Mouse (Mus musculus): Measurements from ENCODE around the gene Tmem107.

The Tmem107 gene

GRCm38 (mm10) chr11:69108223-69108622 is 37.6 kb downstream of the Tmem107 start:
- DNase-seq = no peak

DNA sequence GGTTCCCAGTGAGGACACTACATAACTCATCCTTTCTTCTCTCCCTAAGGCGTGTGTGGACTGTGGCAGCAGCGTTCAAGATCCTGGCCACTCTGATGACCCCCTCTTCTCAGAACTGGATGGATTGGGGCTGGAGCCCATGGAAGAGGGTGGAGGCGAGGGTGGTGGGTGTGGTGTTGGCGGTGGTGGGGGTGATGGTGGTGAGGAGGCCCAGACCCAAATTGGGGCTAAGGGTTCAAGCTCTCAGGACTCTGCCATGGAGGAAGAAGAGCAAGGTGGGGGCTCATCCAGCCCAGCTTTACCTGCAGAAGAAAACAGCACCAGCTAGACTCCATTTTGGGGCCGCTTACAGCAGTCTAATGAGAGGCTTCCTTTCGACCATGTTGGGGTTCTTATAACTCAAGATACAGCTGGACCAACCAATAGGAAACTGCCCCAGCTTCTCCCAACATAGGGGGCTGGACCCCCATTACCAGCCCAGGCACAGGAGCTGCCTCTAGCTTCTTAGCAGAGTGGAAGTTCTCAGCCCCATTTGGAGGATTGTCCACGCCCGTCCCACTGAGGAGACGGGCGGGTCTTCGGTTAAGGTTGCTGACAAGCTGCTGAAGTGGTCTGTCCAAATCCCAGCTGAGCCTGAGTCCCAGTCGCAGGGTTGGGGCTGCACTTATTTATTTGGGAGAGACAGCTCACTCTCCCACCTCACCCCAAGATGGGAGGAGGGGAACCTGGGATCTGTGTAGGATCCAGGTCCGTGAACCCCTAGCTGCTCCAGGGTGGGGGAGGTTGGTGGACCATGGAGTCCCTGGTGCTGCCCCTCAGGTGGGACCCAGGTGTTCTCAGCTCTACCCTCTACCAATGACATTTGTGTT is 38.7 kb downstream of the Tmem107 start:
- peak; percentile 64 for DNase-seq

DNA sequence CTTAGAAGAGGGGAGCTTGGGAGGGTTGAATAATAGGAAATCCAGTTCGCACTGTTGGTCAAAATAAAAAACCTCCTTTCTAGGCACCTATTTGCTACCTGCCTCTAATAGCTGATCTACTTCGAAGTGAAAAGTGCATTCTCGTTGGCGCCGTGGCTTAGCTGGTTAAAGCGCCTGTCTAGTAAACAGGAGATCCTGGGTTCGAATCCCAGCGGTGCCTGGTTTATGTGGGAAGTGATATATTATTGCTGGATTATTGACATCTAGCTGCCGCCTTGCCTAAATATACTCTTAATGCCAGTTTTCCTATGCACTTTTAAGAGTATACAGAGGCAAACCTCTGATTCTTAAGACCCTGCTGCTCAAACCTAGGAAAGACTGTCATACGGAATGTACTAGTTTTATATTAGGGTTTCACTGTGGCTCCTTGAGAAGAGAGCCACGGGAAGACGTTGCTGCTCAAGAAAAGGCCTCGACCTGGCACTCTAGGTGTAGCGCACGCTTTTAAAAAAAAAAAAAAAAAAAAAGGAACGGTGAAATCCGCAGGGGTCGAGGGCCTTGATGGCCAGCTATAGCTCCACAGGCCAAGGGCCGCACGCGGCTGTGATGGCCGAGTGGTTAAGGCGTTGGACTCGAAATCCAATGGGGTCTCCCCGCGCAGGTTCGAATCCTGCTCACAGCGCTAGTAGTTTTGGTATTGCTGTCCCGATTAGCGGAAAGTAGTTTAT is 39.9 kb downstream of the Tmem107 start:
- DNase-seq = peak; percentile 89

DNA sequence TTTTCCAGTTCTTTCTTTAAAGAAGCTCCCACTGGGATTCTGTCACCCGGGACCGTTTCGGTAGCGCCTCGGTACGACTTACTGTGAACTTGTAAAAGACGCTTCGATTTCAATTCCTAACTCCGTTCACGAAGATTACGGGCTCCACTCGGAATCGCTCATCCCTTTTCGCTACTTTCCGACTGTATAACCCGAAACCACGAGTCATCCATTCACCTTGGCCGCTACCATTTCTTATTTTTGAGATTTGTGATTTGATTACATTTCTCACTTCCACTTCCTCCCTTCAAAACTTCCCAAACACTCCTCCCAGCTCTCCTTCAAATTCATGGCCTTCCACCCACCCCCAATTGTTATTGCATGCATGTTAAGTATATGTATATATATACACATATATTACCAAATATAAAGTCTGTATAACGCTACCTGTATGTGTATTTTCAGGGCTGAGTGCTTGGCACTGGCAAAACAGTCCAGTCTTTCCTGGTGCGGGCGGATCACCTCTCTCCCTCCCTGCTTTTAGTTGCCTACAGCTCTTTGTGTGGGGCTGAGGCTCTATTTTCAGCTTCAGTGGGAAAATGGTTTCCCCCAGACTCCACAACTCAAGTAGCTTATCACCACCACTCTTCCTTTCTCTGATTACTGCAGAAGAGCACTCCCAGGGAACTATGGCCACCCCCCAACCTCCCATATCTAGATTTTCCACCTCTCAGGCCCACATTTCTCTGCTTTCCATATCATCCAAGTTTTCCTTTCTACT is 40.6 kb downstream of the Tmem107 start:
- no peak for DNase-seq

DNA sequence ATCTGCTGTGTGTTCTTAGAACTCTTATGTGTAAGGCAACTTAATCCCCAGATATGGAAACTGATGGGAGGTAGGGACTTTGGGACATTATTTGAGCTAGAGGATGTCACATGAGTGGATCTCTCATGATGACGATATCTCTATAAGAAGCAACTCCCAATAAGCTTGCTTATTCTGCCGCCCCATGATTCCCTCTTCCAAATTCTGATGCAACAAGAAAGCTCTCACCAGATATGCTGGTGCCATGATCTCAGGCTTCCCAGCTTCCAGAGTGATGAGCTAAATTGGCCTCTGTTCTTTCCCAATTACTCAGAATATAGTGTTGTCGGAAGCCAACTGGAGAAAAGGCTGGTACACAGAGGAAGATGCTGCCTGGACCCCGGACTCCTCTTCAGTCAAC is 41.3 kb downstream of the Tmem107 start:
- no peak for DNase-seq

DNA sequence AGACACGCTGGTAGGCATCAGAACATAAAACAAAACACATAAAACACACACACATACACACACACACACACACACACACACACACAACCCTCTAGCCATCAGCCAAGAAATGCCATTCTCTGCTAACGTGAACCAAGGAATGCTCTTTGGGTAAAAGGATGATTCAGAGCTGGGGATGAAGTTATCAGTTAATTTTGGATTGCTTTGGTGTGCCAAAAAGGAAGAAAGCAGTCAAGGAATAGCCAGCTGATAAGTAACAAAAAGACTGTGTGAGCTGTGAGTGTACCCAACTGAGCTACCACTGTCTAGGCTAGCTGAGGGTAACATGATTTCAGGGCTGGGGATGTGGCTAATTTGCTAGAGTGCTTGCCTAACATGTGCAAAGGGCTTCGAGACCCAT is 43.4 kb downstream of the Tmem107 start:
- DNase-seq = no peak

DNA sequence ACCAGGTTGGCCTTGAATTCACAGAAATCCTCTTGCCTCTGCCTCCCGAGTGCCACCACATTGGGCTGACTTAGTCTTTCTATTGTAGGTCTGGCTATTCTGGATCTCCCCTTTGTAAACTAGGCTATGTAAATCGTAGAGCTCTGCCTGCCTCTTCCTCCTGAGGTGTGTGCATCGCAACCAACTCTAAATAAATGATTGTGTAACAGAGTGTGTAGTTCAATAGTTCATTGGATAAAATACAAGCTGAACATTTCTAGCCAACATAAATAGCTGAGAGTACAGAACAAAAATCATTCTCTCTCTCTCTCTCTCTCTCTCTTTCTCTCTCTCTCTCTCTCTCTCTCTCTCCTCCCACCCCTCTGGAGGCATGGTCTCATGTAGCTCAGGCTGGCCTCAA is 44.0 kb downstream of the Tmem107 start:
- no peak for DNase-seq

GRCm38 (mm10) chr11:69116843-69117242 is 46.2 kb downstream of the Tmem107 start:
- peak; percentile 45 for DNase-seq

- DNase-seq = peak; percentile 78
Measured at GRCm38 (mm10) chr11:69117737-69118695, 47.4 kb downstream of the Tmem107 start.

- peak; percentile 88 for DNase-seq
Measured at GRCm38 (mm10) chr11:69118765-69119164, 48.2 kb downstream of the Tmem107 start.

GRCm38 (mm10) chr11:69119446-69120155 is 49.0 kb downstream of the Tmem107 start:
- DNase-seq = peak; percentile 51

GRCm38 (mm10) chr11:69120221-69121000 is 49.8 kb downstream of the Tmem107 start, which contains the start of gene Hes7:
Gene Hes7, plus strand, starts transcription at chr11:69120404.
- DNase-seq = peak; percentile 73

GRCm38 (mm10) chr11:69121001-69121740 is 50.6 kb downstream of the Tmem107 start:
- peak; percentile 61 for DNase-seq

GRCm38 (mm10) chr11:69121741-69122335 is 51.2 kb downstream of the Tmem107 start:
- DNase-seq = no peak

GRCm38 (mm10) chr11:69122336-69122951 is 51.8 kb downstream of the Tmem107 start, which contains the start of gene 9130213A22Rik:
Gene 9130213A22Rik, minus strand, starts transcription at chr11:69122589.
- DNase-seq = peak; percentile 87

Data from cerebellum, adult 9-11 months (tissue).